Mouse (Mus musculus) spleen, adult 10 weeks (tissue): ENCODE data around the gene Plk3. TPM values are rescaled to one million over a fixed set of nuclear protein-coding genes. Genes with fewer than 3 reads are reported as not detected.

Source experiments
- polyA plus RNA-seq: library from polyadenylated mRNA; stranded (reverse); fragments of 350-450 nt; fragmentation: Illumina TruSeq; extraction: RNeasy Lipid Tissue Mini Kit (QIAGEN cat#74804); gene quantifications from one replicate; pipeline ENCODE4 v1.2.3, GENCODE M21; 2015; ENCODE audit warnings: low replicate concordance; ENCODE audit not compliant: insufficient read depth

Plk3 gene
- polyA plus RNA-seq = 3.7 TPM

GRCm38 (mm10) chr4:117133817-117134600 lies at the start of gene Plk3:
Plk3 (minus strand) TSS chr4:117133963.

GRCm38 (mm10) chr4:117181863-117182758 lies 48.3 kb upstream of the Plk3 start, which contains the start of gene Kif2c:
Kif2c (minus strand) TSS chr4:117182639.

GRCm38 (mm10) chr4:117155792-117156355 lies 22.1 kb upstream of the Plk3 start, which contains the start of gene Rps8:
Rps8 (minus strand) TSS chr4:117156243.

GRCm38 (mm10) chr4:117126675-117127290 lies 7.0 kb downstream of the Plk3 start, which contains the start of gene Tctex1d4:
Tctex1d4 (plus strand) TSS chr4:117126794.

GRCm38 (mm10) chr4:117125348-117125909 lies 8.3 kb downstream of the Plk3 start, which contains the start of gene Btbd19:
Btbd19 (minus strand) TSS chr4:117125725.

GRCm38 (mm10) chr4:117095551-117096452 lies 38.0 kb downstream of the Plk3 start, which contains the start of gene Ptch2:
Ptch2 (plus strand) TSS chr4:117096075.

Other genes starting within 250 kb of the Plk3 start
- 53.6 TPM for gene Urod, start 139.6 kb downstream of the Plk3 start, polyA plus RNA-seq
- gene Hectd3, start 138.6 kb downstream of the Plk3 start, polyA plus RNA-seq = 21.1 TPM
- gene Eif2b3, start 114.6 kb downstream of the Plk3 start, polyA plus RNA-seq = 20.9 TPM
- not detected for gene Ptch2, start 37.9 kb downstream of the Plk3 start, polyA plus RNA-seq
- 16.7 TPM for gene Btbd19, start 8.2 kb downstream of the Plk3 start, polyA plus RNA-seq
- gene Tctex1d4, start 7.2 kb downstream of the Plk3 start, polyA plus RNA-seq = not detected
- 1,371 TPM for gene Rps8, start 22.3 kb upstream of the Plk3 start, polyA plus RNA-seq
- 5.8 TPM for gene Kif2c, start 48.7 kb upstream of the Plk3 start, polyA plus RNA-seq
- 0.86 TPM for gene Tmem53, start 118.0 kb upstream of the Plk3 start, polyA plus RNA-seq
- gene Armh1, start 118.2 kb upstream of the Plk3 start, polyA plus RNA-seq = not detected